10 mouse cellular contexts compared by ENCODE assay signal in genomic region chr12:76518909-76519842, GRCm38 (mm10). TPM values are rescaled to one million over a fixed set of nuclear protein-coding genes. Genes with fewer than 3 reads are reported as not detected.
A peak's percentile ranks its signal among the peaks of the same experiment; 100 is the strongest.
DNase-seq lines count a peak whose midpoint lies in the region; ATAC-seq and TF ChIP-seq lines count a peak whose summit lies in the region.
"Had no signal": no experiment of that assay in that cellular context is flagged by ENCODE, and none has a peak within 500 bp of the region (broad histone marks: within the 10 kb centered on the region; RNA-seq: fewer than 3 reads in every experiment).

No protein-coding gene starts in this region.

- peak; percentile 97 for ATAC-seq in cerebellum, adult (ENCODE audit: insufficient number of reproducible peaks, low FRiP score, low TSS enrichment)
- 0 out of 2 replicates have a peak, but pooled peaks have one; percentile 19 for ATAC-seq in lung, postnatal 0 days
- ATAC-seq: forebrain, embryonic 13.5 days had no signal

- no peak for DNase-seq in cerebellum, postnatal 4 days (ENCODE audit: low spot score in 2 of 2)
- DNase-seq in lung, postnatal 0 days (ENCODE audit: low spot score), result no peak
- DNase-seq in lung, postnatal 10 days, result no peak
- peak; percentile 72 for DNase-seq in heart, adult 8-10 months (ENCODE audit: low spot score)
- no peak for DNase-seq in ovary, postnatal 10 days (ENCODE audit: low spot score)
- DNase-seq in spleen, postnatal 4 days (ENCODE audit: low spot score in 2 of 2), result no peak
- DNase-seq in left cerebral cortex, adult 18-20 months (ENCODE audit: low spot score in 2 of 2), result no peak
- DNase-seq: lung, postnatal 4 days had no signal

- H3K4me2 ChIP-seq in lung, postnatal 0 days (replicated peaks; ENCODE audit: low read depth, low read length), result no peak overlapping the region
- H3K4me2 ChIP-seq: forebrain, embryonic 13.5 days had no signal

- WGBS in lung, postnatal 0 days, result 73% methylated on average over 12 of the region's 12 CpGs

- H3K9me3 ChIP-seq in lung, postnatal 0 days (ENCODE audit: low read length), result no peaks in the 10 kb centered on the region
- H3K9me3 ChIP-seq: forebrain, embryonic 13.5 days had no signal

- no peak overlapping the region for H3K27ac ChIP-seq in lung, postnatal 0 days (ENCODE audit: low read length)
- H3K27ac ChIP-seq: forebrain, embryonic 13.5 days had no signal

- no peaks in the 10 kb centered on the region for H3K36me3 ChIP-seq in lung, postnatal 0 days (ENCODE audit: insufficient read depth, low read length)

- H3K27me3 ChIP-seq in lung, postnatal 0 days (replicated peaks; ENCODE audit: insufficient read depth, low read length), result no peaks in the 10 kb centered on the region
- H3K27me3 ChIP-seq: forebrain, embryonic 13.5 days had no signal

- H3K4me3 ChIP-seq in lung, postnatal 0 days (ENCODE audit: low read depth, low read length), result no peak overlapping the region
- H3K4me3 ChIP-seq: forebrain, embryonic 13.5 days had no signal

- TF ChIP-seq CTCF in lung, postnatal 0 days (IDR thresholded peaks at IDR 0.05), result peak; percentile 8; the same call in 1 of the 2 replicates

- no peak overlapping the region for H3K9ac ChIP-seq in lung, postnatal 0 days (replicated peaks; ENCODE audit: low read depth)
- H3K9ac ChIP-seq: forebrain, embryonic 13.5 days had no signal

- no peak for TF ChIP-seq EP300 in lung, postnatal 0 days (IDR thresholded peaks at IDR 0.05)

- no peaks in the 10 kb centered on the region for H3K4me1 ChIP-seq in lung, postnatal 0 days (ENCODE audit: insufficient read depth, low read depth, low read length)
- H3K4me1 ChIP-seq: forebrain, embryonic 13.5 days had no signal

RNA-seq across cellular contexts. Expression of gene Plekhg3, which starts 11.5 kb away (rescaled TPM):
- polyA plus RNA-seq in lung, postnatal 0 days (2015; fragmentation: Nextera tagmentation; extraction: Ambion mirVana), result 2.1 and 2.9 TPM in 2 replicates
- 10 to 100 TPM; 11.4 to 14.3 (median 13.2) TPM for total RNA-seq in heart, adult 8-10 months (2022)
- total RNA-seq in left cerebral cortex, adult 18-20 months (2021), result 10 to 100 TPM; 12.6 to 14.5 TPM
